Mouse (Mus musculus): ENCODE measurements around the gene Ucp3. TPM values are rescaled to one million over a fixed set of nuclear protein-coding genes. Genes with fewer than 3 reads are reported as not detected.

The Ucp3 gene
- polyA plus RNA-seq, 1 experiment, result 0.73 TPM

DNA sequence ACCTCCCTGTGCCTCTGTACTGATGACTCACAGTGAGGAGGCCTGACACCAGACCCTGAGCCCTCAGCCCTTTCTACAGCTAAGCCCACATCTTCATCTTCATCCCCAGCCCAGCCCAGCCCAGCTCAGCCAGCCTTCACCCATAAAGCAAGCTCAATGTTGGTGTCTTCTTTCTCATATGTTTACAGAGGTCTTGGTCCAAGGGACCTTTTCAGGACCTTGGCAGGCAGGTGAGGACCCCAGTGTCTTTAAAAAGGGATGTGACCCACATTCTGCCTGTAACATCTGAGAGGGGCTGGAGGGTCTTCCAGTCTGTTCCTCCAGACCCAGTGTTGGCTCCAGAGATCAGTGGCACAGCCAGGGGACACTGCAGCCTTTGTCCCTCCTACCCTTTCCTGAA is 26.7 kb downstream of the Ucp3 start:
- Histone ChIP-seq H3K4me3 (ENCODE audit: control insufficient read depth, low read depth, low read length) (no peak overlapping the region), H3K27me3 (ENCODE audit: control insufficient read depth, insufficient read depth, low read length) (no peaks in the 10 kb centered on the region), H3K36me3 (ENCODE audit: control insufficient read depth, insufficient read depth, low read length) (no peaks in the 10 kb centered on the region), H3K27ac (ENCODE audit: control insufficient read depth, insufficient read depth, low read depth, low read length) (no peak overlapping the region), H3K4me1 (ENCODE audit: control insufficient read depth, insufficient read depth, low read length) (peaks cover 5% of the 10 kb centered on the region)
- TF ChIP-seq POLR2A (IDR thresholded peaks at IDR 0.05; ENCODE audit: control insufficient read depth, low read depth, low read length) (no peak), CTCF (IDR thresholded peaks at IDR 0.05; ENCODE audit: control insufficient read depth, insufficient read depth, insufficient replicate concordance, low read depth, low read length) (no peak)

DNA sequence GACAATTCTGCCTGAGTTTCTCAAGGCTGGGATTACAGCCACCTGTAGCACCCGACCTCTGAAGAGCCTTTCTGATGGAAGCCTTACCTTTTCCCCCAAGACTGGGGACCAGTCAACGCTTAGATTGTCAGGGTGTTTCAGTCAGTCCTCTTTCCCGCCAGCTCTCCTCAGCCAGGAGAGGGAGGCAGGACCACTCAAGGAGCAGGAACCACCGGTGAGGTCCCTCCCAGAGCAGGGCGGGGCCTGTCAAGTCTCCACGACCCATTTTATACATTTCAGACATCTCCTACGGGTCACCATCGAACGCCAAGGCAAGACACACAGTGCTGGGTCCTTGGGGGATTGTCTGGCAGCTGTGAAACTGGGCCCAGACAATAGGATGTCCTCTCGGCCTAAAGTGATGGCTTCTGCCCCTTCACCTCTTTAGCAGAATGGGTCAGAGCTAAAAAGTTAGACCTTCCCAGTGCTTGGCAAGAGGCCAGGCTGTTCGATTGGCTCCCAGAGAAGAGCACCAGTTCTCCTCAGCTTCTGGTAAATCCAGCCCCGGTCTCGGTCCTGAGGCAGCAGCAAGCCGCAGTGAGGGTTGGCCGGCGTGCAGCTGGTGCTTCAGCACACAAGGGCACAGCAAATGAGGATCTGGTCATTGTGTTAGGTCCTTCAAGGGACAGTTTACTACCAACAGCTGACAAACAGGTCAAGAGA is 27.6 kb downstream of the Ucp3 start:
- no peaks in the 10 kb centered on the region for H3K36me3 ChIP-seq (ENCODE audit: control insufficient read depth, insufficient read depth, low read length)
- no peak overlapping the region for H3K4me3 ChIP-seq (ENCODE audit: control insufficient read depth, low read depth, low read length)
- no peak overlapping the region; the same call in 1 of the 2 replicates for H3K27ac ChIP-seq (ENCODE audit: control insufficient read depth, insufficient read depth, low read depth, low read length)
- H3K27me3 ChIP-seq (ENCODE audit: control insufficient read depth, insufficient read depth, low read length), result no peaks in the 10 kb centered on the region
- peaks cover 5% of the 10 kb centered on the region for H3K4me1 ChIP-seq (ENCODE audit: control insufficient read depth, insufficient read depth, low read length)
- TF ChIP-seq POLR2A (IDR thresholded peaks at IDR 0.05; ENCODE audit: control insufficient read depth, low read depth, low read length) (no peak; the same call in 1 of the 2 replicates), CTCF (IDR thresholded peaks at IDR 0.05; ENCODE audit: control insufficient read depth, insufficient read depth, insufficient replicate concordance, low read depth, low read length) (no peak)

DNA sequence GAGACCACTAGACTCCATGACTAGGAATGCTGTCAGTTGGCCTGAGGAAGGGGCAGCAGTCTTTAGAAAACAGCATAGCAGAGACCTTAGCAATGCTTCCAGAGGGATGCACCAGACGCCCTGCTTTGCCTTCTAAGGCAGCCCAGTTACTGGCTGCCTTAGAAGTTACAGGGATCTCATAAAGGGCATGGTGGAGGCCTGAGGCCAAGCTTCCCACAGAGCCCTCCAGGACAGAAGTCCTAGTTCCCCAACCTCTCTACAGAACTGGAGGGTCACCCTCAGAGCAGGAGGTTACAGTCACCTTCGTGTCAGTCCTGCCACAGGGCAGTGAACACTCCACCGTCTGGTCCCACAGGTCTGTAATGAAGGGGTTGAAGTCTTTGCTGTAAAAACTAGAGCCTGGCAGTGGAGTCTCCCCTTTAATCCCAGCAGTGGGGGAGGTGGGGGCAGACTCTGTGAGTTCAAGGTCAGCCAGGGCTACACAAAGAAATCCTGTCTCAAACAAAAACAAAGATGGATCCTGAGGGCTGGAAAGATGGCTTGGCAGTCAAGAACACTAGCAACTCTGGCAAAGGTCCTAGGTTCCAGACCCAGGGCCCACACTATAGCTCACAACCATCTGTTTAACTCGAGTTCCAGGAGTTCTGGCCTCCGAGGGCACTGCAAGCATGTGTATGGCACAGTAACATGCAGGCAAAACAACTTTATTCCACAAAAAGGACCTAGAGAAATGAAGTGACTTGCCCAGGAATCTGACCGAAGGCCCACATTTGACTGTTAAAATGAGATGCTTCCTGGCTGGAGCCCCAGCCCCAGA is 28.4 kb downstream of the Ucp3 start:
- H3K4me3 ChIP-seq (ENCODE audit: control insufficient read depth, low read depth, low read length), result no peak overlapping the region
- H3K27ac ChIP-seq (ENCODE audit: control insufficient read depth, insufficient read depth, low read depth, low read length), result no peak overlapping the region
- H3K27me3 ChIP-seq (ENCODE audit: control insufficient read depth, insufficient read depth, low read length), result no peaks in the 10 kb centered on the region
- no peaks in the 10 kb centered on the region for H3K36me3 ChIP-seq (ENCODE audit: control insufficient read depth, insufficient read depth, low read length)
- peaks cover 2% of the 10 kb centered on the region for H3K4me1 ChIP-seq (ENCODE audit: control insufficient read depth, insufficient read depth, low read length)
- no peak for TF ChIP-seq CTCF (IDR thresholded peaks at IDR 0.05; ENCODE audit: control insufficient read depth, insufficient read depth, insufficient replicate concordance, low read depth, low read length)
- TF ChIP-seq POLR2A (IDR thresholded peaks at IDR 0.05; ENCODE audit: control insufficient read depth, low read depth, low read length), result no peak; the same call in 1 of the 2 replicates

GRCm38 (mm10) chr7:100501844-100502373 is 29.1 kb downstream of the Ucp3 start:
- Histone ChIP-seq H3K27ac (ENCODE audit: control insufficient read depth, insufficient read depth, low read depth, low read length) (no peak overlapping the region), H3K4me1 (ENCODE audit: control insufficient read depth, insufficient read depth, low read length) (peaks cover 2% of the 10 kb centered on the region), H3K36me3 (ENCODE audit: control insufficient read depth, insufficient read depth, low read length) (no peaks in the 10 kb centered on the region), H3K27me3 (ENCODE audit: control insufficient read depth, insufficient read depth, low read length) (no peaks in the 10 kb centered on the region), H3K4me3 (ENCODE audit: control insufficient read depth, low read depth, low read length) (no peak overlapping the region)
- TF ChIP-seq CTCF (IDR thresholded peaks at IDR 0.05; ENCODE audit: control insufficient read depth, insufficient read depth, insufficient replicate concordance, low read depth, low read length) (no peak), POLR2A (IDR thresholded peaks at IDR 0.05; ENCODE audit: control insufficient read depth, low read depth, low read length) (no peak)

DNA sequence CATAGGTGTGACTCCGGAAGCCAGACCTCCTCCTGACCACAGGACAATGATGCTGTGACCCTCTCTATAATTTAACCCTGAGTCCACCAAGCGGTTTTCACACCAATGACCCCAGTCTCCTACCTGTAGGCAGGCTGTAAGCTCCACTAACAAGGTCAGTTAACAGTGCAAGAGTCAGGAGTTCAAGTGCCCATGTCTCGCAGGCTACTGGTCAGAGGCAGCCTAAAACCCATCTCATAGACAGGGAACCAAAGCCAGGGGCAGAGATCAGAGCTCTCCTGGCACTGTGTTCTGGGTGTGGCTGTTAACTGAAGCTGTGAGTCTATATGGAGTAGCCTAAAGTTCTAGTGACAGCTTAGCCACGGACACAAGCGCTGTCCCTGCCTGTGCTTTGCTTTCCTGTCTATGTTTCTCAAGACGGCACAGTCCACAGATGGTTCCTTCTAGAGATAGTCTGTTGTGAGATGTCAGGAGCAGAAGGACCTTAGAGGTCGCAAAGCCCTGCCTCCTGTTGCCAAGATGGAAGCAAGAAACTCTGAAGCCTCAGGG is 29.7 kb downstream of the Ucp3 start:
- Histone ChIP-seq H3K4me3 (ENCODE audit: control insufficient read depth, low read depth, low read length) (no peak overlapping the region), H3K4me1 (ENCODE audit: control insufficient read depth, insufficient read depth, low read length) (peaks cover 2% of the 10 kb centered on the region), H3K36me3 (ENCODE audit: control insufficient read depth, insufficient read depth, low read length) (no peaks in the 10 kb centered on the region), H3K27me3 (ENCODE audit: control insufficient read depth, insufficient read depth, low read length) (no peaks in the 10 kb centered on the region), H3K27ac (ENCODE audit: control insufficient read depth, insufficient read depth, low read depth, low read length) (no peak overlapping the region)
- TF ChIP-seq POLR2A (IDR thresholded peaks at IDR 0.05; ENCODE audit: control insufficient read depth, low read depth, low read length) (no peak), CTCF (IDR thresholded peaks at IDR 0.05; ENCODE audit: control insufficient read depth, insufficient read depth, insufficient replicate concordance, low read depth, low read length) (no peak)

DNA sequence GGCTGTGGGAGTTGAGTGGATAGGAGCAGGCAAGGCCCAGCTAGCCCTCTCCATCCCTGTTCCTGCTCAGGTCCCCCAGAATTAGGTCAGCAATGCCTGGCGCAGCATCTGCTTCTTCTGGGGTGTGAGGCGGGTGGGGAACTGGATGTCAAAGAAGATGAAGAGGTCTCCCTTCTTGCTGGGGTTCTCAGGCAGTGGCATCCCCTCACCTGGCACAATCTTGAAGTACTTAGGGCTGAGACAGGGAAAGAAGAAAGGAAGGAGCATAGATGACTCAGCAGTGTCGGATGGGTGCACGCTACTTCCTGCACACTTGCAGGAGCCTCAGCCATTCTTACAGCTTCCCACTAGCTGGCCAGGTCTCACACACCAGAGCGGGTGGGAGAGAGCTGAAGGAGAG is 30.3 kb downstream of the Ucp3 start:
- Histone ChIP-seq H3K4me1 (ENCODE audit: control insufficient read depth, insufficient read depth, low read length) (peaks cover 2% of the 10 kb centered on the region), H3K27me3 (ENCODE audit: control insufficient read depth, insufficient read depth, low read length) (no peaks in the 10 kb centered on the region), H3K36me3 (ENCODE audit: control insufficient read depth, insufficient read depth, low read length) (no peaks in the 10 kb centered on the region), H3K27ac (ENCODE audit: control insufficient read depth, insufficient read depth, low read depth, low read length) (no peak overlapping the region), H3K4me3 (ENCODE audit: control insufficient read depth, low read depth, low read length) (no peak overlapping the region)
- TF ChIP-seq POLR2A (IDR thresholded peaks at IDR 0.05; ENCODE audit: control insufficient read depth, low read depth, low read length), result no peak
- no peak for TF ChIP-seq CTCF (IDR thresholded peaks at IDR 0.05; ENCODE audit: control insufficient read depth, insufficient read depth, insufficient replicate concordance, low read depth, low read length)
